Mouse (Mus musculus): ENCODE data around the gene Vmn2r120. TPM values are rescaled to one million over a fixed set of nuclear protein-coding genes. Genes with fewer than 3 reads are reported as not detected.
"Not testable (repeated sequence)": the region's sequence is repeated elsewhere in the genome, so short reads cannot be mapped to it uniquely, and the experiment has no call there.

The Vmn2r120 gene
- under 1 TPM; 0.08 to 0.10 TPM for total RNA-seq (2021)
- long read RNA-seq, experiment 1 = 0 reads
- long read RNA-seq, experiment 2 = 0 reads

DNA sequence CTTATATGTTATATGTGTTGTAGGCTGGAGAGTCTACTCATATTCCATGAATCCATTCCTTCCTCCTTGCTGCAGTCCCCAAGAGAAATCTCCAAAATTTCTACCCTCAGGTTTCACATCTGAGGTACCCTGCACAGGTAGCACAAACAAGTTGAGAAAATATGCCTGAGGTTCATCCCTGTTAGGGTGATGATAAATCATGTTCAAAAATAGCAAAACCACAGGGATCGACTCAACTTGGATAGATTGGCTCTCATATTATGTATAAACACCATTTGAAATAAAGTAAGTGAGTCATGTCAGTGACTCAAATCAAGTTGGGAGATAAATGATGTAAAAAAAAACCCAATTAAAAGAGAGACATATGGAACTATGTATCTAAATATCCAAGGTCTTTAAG lies at the start of gene Vmn2r120:
Vmn2r120 (minus strand) TSS at position 101 of the 400 bp plus-strand sequence.
- H3K4me3 ChIP-seq = no peak within 1 kb of the TSS
- no peak within 1 kb of the TSS for H3K27ac ChIP-seq
- no peak for DNase-seq (ENCODE audit: low spot score in 2 of 2)
- TF ChIP-seq CTCF (conservative IDR thresholded peaks at IDR 0.05) = no peak

DNA sequence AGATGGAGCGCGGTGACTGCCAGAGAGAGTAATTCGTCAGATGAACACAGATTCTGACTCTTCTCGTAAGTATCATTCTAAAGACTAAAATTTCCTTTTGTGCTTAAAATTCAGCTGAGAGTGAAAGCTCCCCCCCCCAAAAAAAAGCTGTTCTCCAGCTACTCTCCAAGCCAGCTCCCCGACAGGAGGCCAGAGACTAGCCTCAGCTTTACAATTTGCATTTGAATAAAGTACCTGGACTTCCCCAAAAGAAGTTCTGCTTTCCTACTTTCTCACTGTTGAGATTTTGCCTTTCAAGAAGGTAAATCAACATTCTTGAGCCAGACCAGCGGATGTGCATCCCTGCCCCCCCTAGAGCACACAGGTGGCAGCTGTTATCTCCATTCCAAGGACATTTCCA lies 42.0 kb upstream of the Vmn2r120 start:
- H3K4me3 ChIP-seq; H3K27ac ChIP-seq; DNase-seq (ENCODE audit: low spot score in 2 of 2): not testable (repeated sequence)

DNA sequence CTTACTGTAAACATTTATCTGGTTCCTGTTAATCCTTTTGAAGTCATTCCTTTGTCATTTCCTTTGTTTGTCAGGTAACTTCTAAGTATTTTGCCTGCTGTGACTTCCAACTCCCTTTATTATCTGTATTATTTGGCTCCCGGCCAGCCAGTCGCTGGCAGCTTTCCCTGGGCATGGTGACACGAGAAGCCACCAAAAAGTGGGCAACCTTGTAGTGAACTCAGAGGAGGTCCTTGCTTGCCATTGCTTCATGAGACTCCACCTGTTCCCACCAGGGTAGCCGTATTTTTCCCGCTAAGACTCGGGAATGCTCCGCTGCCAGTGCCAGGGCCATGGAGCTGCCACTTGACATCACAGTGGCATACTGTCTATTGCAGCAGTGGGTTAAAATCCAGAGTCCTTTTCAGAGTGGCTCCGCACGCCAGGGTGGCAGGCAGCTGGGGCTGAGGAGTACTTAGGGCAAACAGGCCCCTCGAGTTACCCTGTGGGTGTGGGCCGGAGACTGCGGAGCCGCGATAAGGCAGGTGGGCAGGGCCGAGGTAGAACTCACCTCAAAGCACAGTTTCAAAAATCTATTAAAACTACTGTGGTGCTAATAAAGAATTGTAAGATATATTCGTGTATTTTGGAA lies 28.9 kb upstream of the Vmn2r120 start:
- no peak overlapping the region for H3K4me3 ChIP-seq
- no peak overlapping the region for H3K27ac ChIP-seq
- no peak for DNase-seq (ENCODE audit: low spot score in 2 of 2)
- no peak for TF ChIP-seq CTCF (conservative IDR thresholded peaks at IDR 0.05)

Other genes starting within 250 kb of the Vmn2r120 start
- gene Adgre1, start 186.8 kb downstream of the Vmn2r120 start, total RNA-seq (2021) = 1 to 10 TPM; 4.5 to 6.2 TPM
- not detected for gene Gm21834, start 196.7 kb upstream of the Vmn2r120 start, total RNA-seq (2021)
- 10 to 100 TPM; 23.3 to 23.5 TPM for gene Cntnap5c, start 224.1 kb upstream of the Vmn2r120 start, total RNA-seq (2021)

Measured in layer of hippocampus, adult 2 months (tissue).